Mouse (Mus musculus) heart, postnatal 14 days (tissue): Measurements from ENCODE around the gene Tas2r107. TPM values are rescaled to one million over a fixed set of nuclear protein-coding genes. Genes with fewer than 3 reads are reported as not detected.
"Not testable (repeated sequence)": the region's sequence is repeated elsewhere in the genome, so short reads cannot be mapped to it uniquely, and the experiment has no call there.

ENCODE experiments used
- DNase-seq, 2 experiments: peaks; one replicate each; pipeline ENCODE4 v3.0.0; 2021 to 2022
- intact Hi-C: fragments of 180-260 bp; cut with DNase I; formaldehyde crosslinking; loops from one replicate; pipeline ENCODE4 v1.15.1; 2025
- long read RNA-seq, 2 experiments: library from polyadenylated mRNA; stranded (forward); transcript quantifications; one replicate each; pipeline ENCODE4 v2.0.0; 2021
- total RNA-seq, 2 experiments: library from RNA; stranded (reverse); gene quantifications; 2 replicates each; pipeline ENCODE4 v1.2.3; 2021

The Tas2r107 gene
- not detected for total RNA-seq
- long read RNA-seq, experiment 1, result 0 reads
- long read RNA-seq, experiment 2, result 0 reads

DNA sequence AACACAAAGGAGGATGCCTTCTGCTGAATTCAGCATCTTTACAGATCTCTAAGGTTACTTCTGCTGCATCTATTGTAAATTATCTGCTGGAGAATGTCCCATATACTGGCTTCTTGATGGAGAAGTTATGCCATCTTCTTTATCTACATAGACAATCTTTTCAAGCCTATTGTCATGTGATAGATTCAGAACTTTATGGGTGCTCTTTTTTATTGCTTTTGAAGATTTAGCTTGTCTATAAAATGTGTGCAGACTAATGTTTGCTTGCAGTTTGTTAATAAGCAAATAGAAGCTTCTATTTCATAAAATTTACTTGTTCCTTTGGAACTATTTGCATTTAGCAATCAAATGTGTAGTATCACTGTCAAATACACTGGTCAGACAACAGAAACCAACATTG lies at the start of gene Tas2r107:
Gene Tas2r107 (minus strand): TSS at position 101 of the 400 bp plus-strand sequence.
- intact Hi-C loops, result no loop called here
- no peak for DNase-seq

DNA sequence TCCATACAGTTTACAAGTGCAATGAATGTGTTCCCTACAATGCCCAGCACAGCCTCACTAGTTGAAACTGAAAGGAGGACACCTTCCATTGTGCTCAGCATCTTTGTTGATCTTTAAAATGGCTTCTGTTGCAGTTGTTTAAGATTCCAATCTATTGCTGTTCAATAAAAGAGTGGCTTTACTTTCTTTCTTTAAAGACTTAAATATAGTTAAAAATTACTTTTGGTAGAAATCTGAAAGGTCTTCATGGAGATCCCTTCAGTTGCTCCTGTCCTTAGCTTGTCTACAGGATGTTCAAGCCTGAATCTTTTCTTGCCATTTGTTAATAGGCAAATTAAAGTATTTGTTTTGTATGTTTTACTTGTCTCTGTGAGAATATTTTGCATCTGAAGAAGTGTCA lies 30.0 kb upstream of the Tas2r107 start, which contains the start of gene Tas2r114:
Gene Tas2r114 (minus strand): TSS at position 101 of the 400 bp plus-strand sequence.
- intact Hi-C loops, result no loop called here

DNA sequence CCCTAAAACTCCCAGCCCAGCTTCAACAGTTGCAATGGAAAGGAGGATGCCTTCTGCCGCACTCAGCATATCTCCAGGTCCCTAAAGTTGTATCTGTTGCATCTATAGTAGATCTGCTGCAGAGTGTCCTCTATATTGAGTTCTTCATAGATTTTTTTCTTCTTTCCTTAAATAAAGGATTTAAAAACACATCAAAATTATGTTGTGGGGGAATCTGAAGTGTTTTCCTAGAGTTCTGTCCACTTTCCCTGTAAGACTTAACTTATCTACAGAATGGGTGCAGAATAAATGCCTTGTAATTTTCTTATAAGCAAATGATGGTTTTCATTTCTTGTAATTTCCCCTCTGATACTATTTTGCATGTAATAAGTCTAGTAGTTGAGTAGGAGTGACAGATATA lies 27.4 kb upstream of the Tas2r107 start, which contains the start of gene Tas2r105:
Gene Tas2r105 (minus strand): TSS at position 101 of the 400 bp plus-strand sequence.
- DNase-seq, result no peak
- intact Hi-C loops, result no loop called here

More for the DNA sequence above, 30.0 kb upstream of the Tas2r107 start, which contains the start of gene Tas2r114:
- no peak for DNase-seq

DNA sequence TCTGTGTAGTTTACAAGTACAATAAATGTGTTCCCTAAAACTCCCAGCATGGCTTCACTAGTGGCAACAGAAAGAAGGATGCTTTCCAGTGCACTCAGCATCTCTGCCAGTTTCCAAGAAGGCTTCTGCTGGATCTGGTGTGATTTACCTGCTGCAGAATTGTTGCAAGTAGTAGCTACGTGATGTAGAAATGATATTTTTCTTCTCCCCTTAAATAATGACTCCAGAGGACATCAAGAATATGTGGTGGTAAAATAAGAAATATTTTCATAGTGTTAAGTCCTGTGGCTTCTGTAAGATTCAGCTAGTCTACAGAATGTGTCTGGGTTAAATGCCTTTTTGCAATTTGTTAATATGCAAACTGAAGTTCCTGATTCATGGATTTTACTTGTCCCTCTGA lies 25.7 kb upstream of the Tas2r107 start, which contains the start of gene Tas2r104:
Gene Tas2r104 (minus strand): TSS at position 101 of the 400 bp plus-strand sequence.
- intact Hi-C loops, result no loop called here

DNA sequence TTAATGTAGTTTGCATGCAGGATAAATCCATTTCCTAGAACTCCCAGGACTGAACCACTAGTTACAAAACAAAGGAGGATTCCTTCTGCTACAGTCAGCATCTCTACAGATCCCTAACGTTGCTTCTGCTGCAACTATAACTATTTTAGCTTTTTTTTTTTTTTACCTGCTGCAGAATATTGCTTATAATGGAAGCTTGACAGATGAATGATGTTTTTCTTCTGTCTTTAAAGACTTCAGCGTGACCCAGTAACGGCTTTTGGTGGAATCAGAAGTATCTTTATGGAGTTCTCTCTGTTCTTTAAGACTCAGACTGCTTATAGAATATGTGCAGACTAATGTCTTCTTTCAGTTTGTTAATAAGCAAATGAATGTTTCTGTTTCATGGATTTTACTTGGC lies 18.8 kb upstream of the Tas2r107 start, which contains the start of gene Tas2r106:
Gene Tas2r106 (minus strand): TSS at position 101 of the 400 bp plus-strand sequence.
- intact Hi-C loops, result no loop called here
- no peak for DNase-seq

More for the DNA sequence above, 25.7 kb upstream of the Tas2r107 start, which contains the start of gene Tas2r104:
- no peak for DNase-seq

DNA sequence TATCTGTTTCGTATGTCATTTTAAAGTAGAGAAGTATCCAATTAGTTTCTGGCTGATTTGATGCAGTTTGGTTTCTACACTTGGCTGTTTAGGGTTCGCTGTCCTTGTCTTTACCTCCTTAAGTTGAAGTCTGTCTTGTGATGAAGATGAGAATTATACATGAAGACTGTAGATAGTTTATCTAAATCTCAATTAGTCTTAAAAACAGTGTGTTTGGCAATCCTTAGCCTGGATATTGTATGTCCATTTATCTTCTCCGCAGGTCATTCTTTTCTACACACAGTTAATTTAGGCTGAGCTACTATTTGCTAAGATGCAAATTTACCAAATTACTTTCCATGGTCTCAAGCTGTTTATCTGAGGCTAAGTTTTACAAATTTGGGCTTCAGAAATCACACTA lies 29.1 kb downstream of the Tas2r107 start, which contains the start of gene Tas2r130:
Gene Tas2r130 (minus strand): TSS at position 101 of the 400 bp plus-strand sequence.
- intact Hi-C loops, result no loop called here
- no peak for DNase-seq

DNA sequence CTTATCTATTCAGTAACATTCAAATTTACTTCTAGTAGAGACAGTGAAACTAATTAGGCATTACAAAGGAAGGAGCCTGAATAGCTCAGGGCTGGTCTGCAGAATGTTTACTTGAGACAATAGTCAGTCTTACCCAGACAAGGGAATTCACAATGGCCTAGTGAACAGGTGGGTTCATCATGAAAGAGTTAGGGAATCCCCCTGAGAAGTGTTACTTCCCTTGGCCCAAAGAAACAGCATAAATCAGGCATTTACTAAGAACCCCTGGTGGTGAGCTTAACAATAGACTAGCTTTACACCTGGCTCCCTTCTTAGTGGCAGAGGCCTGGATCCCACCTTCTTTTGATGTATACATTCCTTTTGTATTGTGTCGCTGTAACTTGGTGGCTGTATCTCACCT lies 50.0 kb downstream of the Tas2r107 start:
- DNase-seq, intact Hi-C loops: not testable (repeated sequence)

Other genes starting within 250 kb of the Tas2r107 start
- not detected for gene 5430401F13Rik, start 173.7 kb downstream of the Tas2r107 start, total RNA-seq
- not detected for gene Gm6619, start 173.7 kb downstream of the Tas2r107 start, total RNA-seq
- gene Tas2r130, start 29.2 kb downstream of the Tas2r107 start, total RNA-seq, result not detected
- gene Tas2r106, start 18.7 kb upstream of the Tas2r107 start, total RNA-seq, result not detected
- not detected for gene Tas2r104, start 25.6 kb upstream of the Tas2r107 start, total RNA-seq
- not detected for gene Tas2r105, start 27.3 kb upstream of the Tas2r107 start, total RNA-seq
- not detected for gene Tas2r114, start 29.9 kb upstream of the Tas2r107 start, total RNA-seq